Mouse (Mus musculus): Measurements from ENCODE around the gene Wdfy4. TPM values are rescaled to one million over a fixed set of nuclear protein-coding genes. Genes with fewer than 3 reads are reported as not detected.

The Wdfy4 gene
- 1 to 10 TPM; 1.3 to 7.1 TPM for total RNA-seq (2023)

GRCm38 (mm10) chr14:33185068-33185800 is at the start of gene Wdfy4:
Gene Wdfy4, minus strand, starts transcription at chr14:33185508.

GRCm38 (mm10) chr14:33213823-33214766 is 28.8 kb upstream of the Wdfy4 start, which contains the start of gene Arhgap22:
Gene Arhgap22, plus strand, starts transcription at chr14:33214026.

GRCm38 (mm10) chr14:32991082-32991481 is 194.2 kb downstream of the Wdfy4 start, which contains the start of gene Lrrc18:
Gene Lrrc18, plus strand, starts transcription at chr14:32991382.

Other genes starting within 250 kb of the Wdfy4 start
- not detected for gene Lrrc18, start 194.1 kb downstream of the Wdfy4 start, total RNA-seq (2023)
- gene Arhgap22, start 28.5 kb upstream of the Wdfy4 start, total RNA-seq (2023), result not detected